Comparison of ENCODE assay signal across 8 mouse cellular contexts in the genomic region with DNA sequence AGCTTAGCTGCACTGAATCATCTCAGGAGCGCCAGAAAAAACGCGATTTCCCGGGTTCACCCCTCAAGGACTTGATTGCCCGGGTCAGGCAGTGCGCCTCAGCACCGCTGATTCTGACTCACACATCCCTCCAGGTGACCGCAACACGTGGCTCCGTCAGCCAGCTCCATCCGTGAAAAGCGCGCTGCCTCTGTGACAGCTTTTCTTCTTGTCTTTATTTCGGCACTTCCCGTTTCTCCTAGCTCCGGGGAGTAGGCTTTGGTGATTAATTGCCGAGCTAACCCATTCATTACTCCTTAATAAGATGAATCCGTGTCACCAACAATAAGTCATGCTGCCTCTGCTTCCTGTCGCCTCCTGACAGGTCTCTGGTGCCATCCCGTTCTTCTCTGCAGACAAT.
DNase-seq lines count a peak whose midpoint lies in the region; ATAC-seq and TF ChIP-seq lines count a peak whose summit lies in the region.

No protein-coding gene starts in this region.

- no peaks in the 10 kb centered on the region for H3K36me3 ChIP-seq in embryonic facial prominence, embryonic 10.5 days (replicated peaks)
- no peaks in the 10 kb centered on the region for H3K36me3 ChIP-seq in kidney, embryonic 15.5 days

- H3K4me3 ChIP-seq in embryonic facial prominence, embryonic 10.5 days = peak overlapping the region; percentile 29; the same call in 1 of the 2 replicates
- H3K4me3 ChIP-seq in kidney, embryonic 15.5 days (replicated peaks) = peak overlapping the region; percentile 17
- no peak overlapping the region; the same call in 1 of the 2 replicates for H3K4me3 ChIP-seq in layer of hippocampus, adult 2 months

- peaks cover 28% of the 10 kb centered on the region for H3K4me1 ChIP-seq in embryonic facial prominence, embryonic 10.5 days
- peaks cover 30% of the 10 kb centered on the region for H3K4me1 ChIP-seq in kidney, embryonic 15.5 days

- ATAC-seq in kidney, embryonic 15.5 days (replicated peaks; ENCODE audit: low FRiP score) = no peak

- H3K4me2 ChIP-seq in kidney, embryonic 15.5 days = peak overlapping the region; percentile 50

- TF ChIP-seq CTCF in layer of hippocampus, adult 2 months (conservative IDR thresholded peaks at IDR 0.05) = no peak

- 0 out of 2 replicates have a peak overlapping the region, but pooled peaks have one; percentile 14 for H3K27ac ChIP-seq in embryonic facial prominence, embryonic 10.5 days (replicated peaks)
- no peak overlapping the region for H3K27ac ChIP-seq in kidney, embryonic 15.5 days
- no peak overlapping the region for H3K27ac ChIP-seq in layer of hippocampus, adult 2 months

- peak; percentile 34 for DNase-seq in thymus, postnatal 14 days
- no peak for DNase-seq in thymus, adult 18-20 months
- DNase-seq in embryonic facial prominence, embryonic 10.5 days (ENCODE audit: low spot score) = peak; percentile 33
- DNase-seq in natural killer cell, adult 2 months (ENCODE audit: low spot score in 2 of 2) = peak; percentile 75 to 84
- DNase-seq in layer of hippocampus, adult 2 months (ENCODE audit: low spot score in 2 of 2) = no peak
- DNase-seq in cerebellum, postnatal 14 days = no peak
- DNase-seq in heart, adult 11 months = no peak

- H3K9me3 ChIP-seq in embryonic facial prominence, embryonic 10.5 days = no peaks in the 10 kb centered on the region
- H3K9me3 ChIP-seq in kidney, embryonic 15.5 days (replicated peaks) = no peaks in the 10 kb centered on the region

- 23% methylated on average over 20 of the region's 20 CpGs for WGBS in embryonic facial prominence, embryonic 10.5 days
- WGBS in kidney, embryonic 15.5 days = under 1% methylated on average over 20 of the region's 20 CpGs

- no peak overlapping the region for H3K9ac ChIP-seq in kidney, embryonic 15.5 days

- peaks cover 35% of the 10 kb centered on the region for H3K27me3 ChIP-seq in embryonic facial prominence, embryonic 10.5 days (replicated peaks; ENCODE audit: low read depth, poor library complexity, severe bottlenecking)
- H3K27me3 ChIP-seq in kidney, embryonic 15.5 days = peaks cover 34% of the 10 kb centered on the region

Comparison
In these comparisons a context has a peak if more than half of its experiments do, and no peak if none do; other contexts are left out.
1. DNase-seq: peak in thymus, postnatal 14 days (single experiment), embryonic facial prominence, embryonic 10.5 days (single experiment) and natural killer cell, adult 2 months (2 of 2); none in thymus, adult 18-20 months (0 of 2), layer of hippocampus, adult 2 months (0 of 2), cerebellum, postnatal 14 days (0 of 2) and heart, adult 11 months (single experiment).